Mouse (Mus musculus): ENCODE data around the gene Nudt9. TPM values are rescaled to one million over a fixed set of nuclear protein-coding genes. Genes with fewer than 3 reads are reported as not detected.

The Nudt9 gene
- total and polyA plus RNA-seq, 3 experiments: 58.5 to 83.8 (median 65.3) TPM

- H3K4me3 ChIP-seq (replicated peaks in 1 of 3; ENCODE audit: low read depth in 2 of 3, low read length in 2 of 3, poor library complexity in 1 of 3): no peak overlapping the region
- no peaks in the 10 kb centered on the region for H3K79me2 ChIP-seq (replicated peaks; ENCODE audit: control insufficient read depth, extremely low read depth, insufficient read depth, poor library complexity, severe bottlenecking)
- peaks cover 0 to 12% of the 10 kb centered on the region in 2 experiments; a peak in 2 of 4 replicates for H3K4me1 ChIP-seq (ENCODE audit: control insufficient read depth in 1 of 2, insufficient read depth in 2 of 2)
- H3K27me3 ChIP-seq (replicated peaks): no peaks in the 10 kb centered on the region
- in situ Hi-C loops (cut with MboI; ENCODE audit: low pct_ligation_motif_present, low pct_unique_long_range_greater_than_20kb, low sequenced_read_pairs): loop anchor here (25.0 kb wide), 1 partner anchor 225 kb away; the partner anchor contains the start of gene Mepe
- dilution Hi-C loops (cut with MboI; ENCODE audit: extremely low pct_ligation_motif_present, extremely low pct_unique_long_range_greater_than_20kb, low sequenced_read_pairs): no loop called here
- H3K9ac ChIP-seq (ENCODE audit: insufficient read depth, low read depth): no peak overlapping the region
- H3K4me2 ChIP-seq (ENCODE audit: insufficient read depth, low read depth, poor library complexity, severe bottlenecking): peak overlapping the region; percentile 48; the same call in 1 of the 2 replicates
- DNase-seq (ENCODE audit: extremely low read depth): no peak
- H3K36me3 ChIP-seq (replicated peaks in 1 of 2; ENCODE audit: control insufficient read depth in 1 of 2, insufficient read depth in 1 of 2, low read length in 1 of 2): no peaks in the 10 kb centered on the region
- TF ChIP-seq RCOR1 (conservative IDR thresholded peaks at IDR 0.05; ENCODE audit: low read depth, low read length) (no peak), JUND (conservative IDR thresholded peaks at IDR 0.05; ENCODE audit: low read depth, low read length) (no peak), BHLHE40 (IDR thresholded peaks at IDR 0.05; ENCODE audit: low read depth, low read length) (no peak), TCF12 (IDR thresholded peaks at IDR 0.05; ENCODE audit: low read depth, low read length) (no peak), MXI1 (IDR thresholded peaks at IDR 0.05; ENCODE audit: low read depth, low read length) (no peak), PAX5 (IDR thresholded peaks at IDR 0.05; ENCODE audit: low read length) (no peak), UBTF (IDR thresholded peaks at IDR 0.05; ENCODE audit: low read depth, low read length) (no peak), CHD2 (IDR thresholded peaks at IDR 0.05; ENCODE audit: low read length) (no peak), JUN (IDR thresholded peaks at IDR 0.05; ENCODE audit: insufficient read depth, low read depth, low read length) (no peak)
- H3K27ac ChIP-seq (ENCODE audit: insufficient read depth, low read depth): no peak overlapping the region
- H3K9me3 ChIP-seq (replicated peaks; ENCODE audit: low read length): no peaks in the 10 kb centered on the region
These were observed 65.9 kb downstream of the Nudt9 start for GRCm38 (mm10) chr5:104112016-104112415.

GRCm38 (mm10) chr5:104112511-104112910 is 66.4 kb downstream of the Nudt9 start:
- Histone ChIP-seq H3K27ac (ENCODE audit: insufficient read depth, low read depth) (no peak overlapping the region), H3K36me3 (replicated peaks in 1 of 2; ENCODE audit: control insufficient read depth in 1 of 2, insufficient read depth in 1 of 2, low read length in 1 of 2) (no peaks in the 10 kb centered on the region), H3K9me3 (replicated peaks; ENCODE audit: low read length) (no peaks in the 10 kb centered on the region), H3K4me1 (ENCODE audit: control insufficient read depth in 1 of 2, insufficient read depth in 2 of 2) (peaks cover 0 to 11% of the 10 kb centered on the region in 2 experiments; a peak in 2 of 4 replicates), H3K4me3 (replicated peaks in 1 of 3; ENCODE audit: low read depth in 2 of 3, low read length in 2 of 3, poor library complexity in 1 of 3) (no peak overlapping the region), H3K79me2 (replicated peaks; ENCODE audit: control insufficient read depth, extremely low read depth, insufficient read depth, poor library complexity, severe bottlenecking) (no peaks in the 10 kb centered on the region), H3K9ac (ENCODE audit: insufficient read depth, low read depth) (no peak overlapping the region), H3K27me3 (replicated peaks) (no peaks in the 10 kb centered on the region), H3K4me2 (ENCODE audit: insufficient read depth, low read depth, poor library complexity, severe bottlenecking) (peak overlapping the region; percentile 48; the same call in 1 of the 2 replicates)
- in situ Hi-C loops (cut with MboI; ENCODE audit: low pct_ligation_motif_present, low pct_unique_long_range_greater_than_20kb, low sequenced_read_pairs) (loop anchor here (25.0 kb wide), 1 partner anchor 225 kb away; the partner anchor contains the start of gene Mepe), dilution Hi-C loops (cut with MboI; ENCODE audit: extremely low pct_ligation_motif_present, extremely low pct_unique_long_range_greater_than_20kb, low sequenced_read_pairs) (no loop called here)
- TF ChIP-seq SIN3A (IDR thresholded peaks at IDR 0.05; ENCODE audit: low read length) (no peak), EP300 (IDR thresholded peaks at IDR 0.05; ENCODE audit: low read length) (no peak), ELF1 (IDR thresholded peaks at IDR 0.05; ENCODE audit: low read depth, low read length) (no peak), TCF12 (IDR thresholded peaks at IDR 0.05; ENCODE audit: low read depth, low read length) (no peak), BHLHE40 (IDR thresholded peaks at IDR 0.05; ENCODE audit: low read depth, low read length) (no peak), RCOR1 (conservative IDR thresholded peaks at IDR 0.05; ENCODE audit: low read depth, low read length) (no peak), ZMIZ1 (IDR thresholded peaks at IDR 0.05; ENCODE audit: low read depth, low read length) (no peak), MAX (IDR thresholded peaks at IDR 0.05; ENCODE audit: low read length) (no peak), ETS1 (conservative IDR thresholded peaks at IDR 0.05; ENCODE audit: low read depth, low read length) (no peak), SMC3 (IDR thresholded peaks at IDR 0.05; ENCODE audit: low read depth, low read length) (no peak), E2F4 (IDR thresholded peaks at IDR 0.05; ENCODE audit: insufficient replicate concordance, low read depth, low read length) (no peak), GABPA (IDR thresholded peaks at IDR 0.05; ENCODE audit: insufficient replicate concordance, low read depth, low read length) (no peak), JUN (IDR thresholded peaks at IDR 0.05; ENCODE audit: insufficient read depth, low read depth, low read length) (no peak), MAZ (IDR thresholded peaks at IDR 0.05; ENCODE audit: low read depth, low read length) (no peak), CHD2 (IDR thresholded peaks at IDR 0.05; ENCODE audit: low read length) (no peak), TBP (conservative IDR thresholded peaks at IDR 0.05; ENCODE audit: low read depth, low read length) (no peak)
- no peak for DNase-seq (ENCODE audit: extremely low read depth)
